In the genomic region with DNA sequence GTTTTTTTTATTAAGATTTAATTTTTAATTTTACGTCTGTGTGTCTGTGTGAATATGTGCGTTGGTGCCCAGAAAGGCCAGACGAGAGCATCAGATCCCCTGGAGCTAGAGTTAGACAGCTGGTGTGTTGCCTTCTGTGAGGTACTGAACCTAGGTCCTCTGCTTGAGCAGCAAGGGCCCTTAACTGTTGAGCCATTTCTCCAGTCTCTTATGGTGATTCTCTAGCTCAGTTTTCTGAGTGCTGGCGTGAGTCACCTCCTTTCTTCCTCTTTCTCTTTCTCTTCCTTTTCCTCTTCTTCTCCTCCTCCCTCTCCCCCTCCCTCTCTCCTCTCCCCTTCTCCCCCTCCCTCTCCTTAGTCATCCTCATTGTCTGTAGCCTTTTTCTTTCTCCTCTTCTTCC, we compare ENCODE assay signal across 24 mouse cellular contexts. TPM values are rescaled to one million over a fixed set of nuclear protein-coding genes. Genes with fewer than 3 reads are reported as not detected.
A peak's percentile ranks its signal among the peaks of the same experiment; 100 is the strongest.
DNase-seq lines count a peak whose midpoint lies in the region; ATAC-seq and TF ChIP-seq lines count a peak whose summit lies in the region.
"Had no signal": no experiment of that assay in that cellular context is flagged by ENCODE, and none has a peak within 500 bp of the region (broad histone marks: within the 10 kb centered on the region; RNA-seq: fewer than 3 reads in every experiment).

No protein-coding gene starts in this region.

- no peaks in the 10 kb centered on the region for H3K27me3 ChIP-seq in heart, embryonic 15.5 days
- no peaks in the 10 kb centered on the region for H3K27me3 ChIP-seq in megakaryocyte, embryonic 14.5 days (replicated peaks)
- no peaks in the 10 kb centered on the region for H3K27me3 ChIP-seq in forebrain, embryonic 16.5 days (replicated peaks; ENCODE audit: control insufficient read depth, insufficient read depth, low read length)
- H3K27me3 ChIP-seq: embryonic facial prominence, embryonic 15.5 days; limb, embryonic 13.5 days had no signal

- H3K4me2 ChIP-seq in heart, embryonic 15.5 days = no peak overlapping the region
- H3K4me2 ChIP-seq in forebrain, embryonic 16.5 days (ENCODE audit: low read length) = no peak overlapping the region
- H3K4me2 ChIP-seq: embryonic facial prominence, embryonic 15.5 days; limb, embryonic 13.5 days had no signal

- TF ChIP-seq POLR2A in bone marrow macrophage, adult 2 months (IDR thresholded peaks at IDR 0.05; ENCODE audit: borderline replicate concordance, low read depth, low read length) = no peak

- WGBS in heart, embryonic 15.5 days = 83% methylated on average over 4 of the region's 4 CpGs
- 84% methylated on average over 4 of the region's 4 CpGs for WGBS in forebrain, embryonic 16.5 days

- H3K27ac ChIP-seq in heart, embryonic 15.5 days = peak overlapping the region; percentile 62
- peak overlapping the region; percentile 68 for H3K27ac ChIP-seq in bone marrow macrophage, adult 2 months (ENCODE audit: insufficient read depth, low read depth, low read length)
- H3K27ac ChIP-seq in forebrain, embryonic 16.5 days (ENCODE audit: low read length) = no peak overlapping the region
- H3K27ac ChIP-seq: embryonic facial prominence, embryonic 15.5 days; forebrain, embryonic 10.5 days; hindbrain, postnatal 0 days; limb, embryonic 13.5 days had no signal

- H3K4me3 ChIP-seq in heart, embryonic 15.5 days = no peak overlapping the region
- H3K4me3 ChIP-seq in bone marrow macrophage, adult 2 months (ENCODE audit: insufficient read depth, low read length) = no peak overlapping the region
- peak overlapping the region; percentile 5 for H3K4me3 ChIP-seq in megakaryocyte, embryonic 14.5 days (replicated peaks)
- no peak overlapping the region for H3K4me3 ChIP-seq in forebrain, embryonic 16.5 days (replicated peaks; ENCODE audit: low read length)
- H3K4me3 ChIP-seq: embryonic facial prominence, embryonic 15.5 days; forebrain, embryonic 10.5 days; limb, embryonic 13.5 days had no signal

- no peaks in the 10 kb centered on the region for H3K9me3 ChIP-seq in heart, embryonic 15.5 days (replicated peaks)
- H3K9me3 ChIP-seq in megakaryocyte, embryonic 14.5 days = no peaks in the 10 kb centered on the region
- no peaks in the 10 kb centered on the region for H3K9me3 ChIP-seq in forebrain, embryonic 16.5 days (ENCODE audit: control insufficient read depth, low read length)
- H3K9me3 ChIP-seq: embryonic facial prominence, embryonic 15.5 days; forebrain, embryonic 10.5 days; limb, embryonic 13.5 days had no signal

- DNase-seq in heart, postnatal 14 days = no peak
- DNase-seq in A20 (ENCODE audit: low read depth, low spot score) = peak; percentile 39
- DNase-seq: B cell, adult 2 months; cerebellum, adult 9-11 months; embryo, embryonic 11 days; heart, postnatal 36 days; kidney, adult 18-20 months; kidney, postnatal 14 days; right cerebral cortex, postnatal 14 days; thymus, postnatal 25 days had no signal

- no peaks in the 10 kb centered on the region for H3K36me3 ChIP-seq in heart, embryonic 15.5 days
- peaks cover 4% of the 10 kb centered on the region for H3K36me3 ChIP-seq in megakaryocyte, embryonic 14.5 days (replicated peaks; ENCODE audit: low read length)
- no peaks in the 10 kb centered on the region for H3K36me3 ChIP-seq in forebrain, embryonic 16.5 days (ENCODE audit: control insufficient read depth, insufficient read depth)
- H3K36me3 ChIP-seq: embryonic facial prominence, embryonic 15.5 days; forebrain, embryonic 10.5 days; limb, embryonic 13.5 days had no signal

- intact Hi-C loops in heart, postnatal 14 days (cut with DNase I) = no loop called here

- no peak for ATAC-seq in heart, embryonic 15.5 days (replicated peaks; ENCODE audit: insufficient number of reproducible peaks, insufficient read depth, low FRiP score, low read depth)
- no peak for ATAC-seq in forebrain, embryonic 16.5 days
- ATAC-seq in frontal cortex, adult (ENCODE audit: low TSS enrichment) = no peak
- ATAC-seq: hindbrain, postnatal 0 days; lung, postnatal 0 days had no signal

- H3K9ac ChIP-seq in heart, embryonic 15.5 days = no peak overlapping the region
- H3K9ac ChIP-seq in forebrain, embryonic 16.5 days (replicated peaks; ENCODE audit: low read depth, low read length) = no peak overlapping the region
- H3K9ac ChIP-seq: embryonic facial prominence, embryonic 15.5 days; limb, embryonic 13.5 days had no signal

- TF ChIP-seq CTCF in bone marrow macrophage, adult 2 months (IDR thresholded peaks at IDR 0.05; ENCODE audit: low read depth, low read length) = no peak

- H3K4me1 ChIP-seq in heart, embryonic 15.5 days (replicated peaks) = peaks cover 33% of the 10 kb centered on the region
- H3K4me1 ChIP-seq in bone marrow macrophage, adult 2 months (ENCODE audit: control insufficient read depth, insufficient read depth, low read length) = peaks cover 28% of the 10 kb centered on the region
- H3K4me1 ChIP-seq in megakaryocyte, embryonic 14.5 days = peaks cover 49% of the 10 kb centered on the region
- H3K4me1 ChIP-seq in forebrain, embryonic 16.5 days (replicated peaks; ENCODE audit: control insufficient read depth, insufficient read depth, low read length) = peaks cover 7% of the 10 kb centered on the region

RNA-seq across cellular contexts. Expression of a gene that starts 27.9 kb away (rescaled TPM):
- polyA plus RNA-seq in heart, embryonic 15.5 days (2015; fragmentation: Nextera tagmentation; extraction: Ambion mirVana) = 9.7 and 10.1 TPM in 2 replicates
- total RNA-seq in heart, postnatal 14 days (2021) = 10 to 100 TPM; 73.5 to 91.5 TPM
- 34.4 and 48.5 TPM in 2 replicates for polyA plus RNA-seq in bone marrow macrophage, adult 2 months (2012; ENCODE audit: insufficient read depth, insufficient read length, missing spikeins)
- polyA plus RNA-seq in megakaryocyte, embryonic 14.5 days (2012; ENCODE audit: insufficient read depth, low replicate concordance) = 0.39 and 0.47 TPM in 2 replicates
- polyA plus RNA-seq in forebrain, embryonic 16.5 days (2015; fragmentation: Nextera tagmentation; extraction: Ambion mirVana) = 6.0 and 6.2 TPM in 2 replicates

RNA-seq across cellular contexts. Expression of a gene that starts 55.3 kb away (rescaled TPM):
- polyA plus RNA-seq in heart, embryonic 15.5 days (2015; fragmentation: Nextera tagmentation; extraction: Ambion mirVana) = 0.18 and 0.21 TPM in 2 replicates
- not detected for total RNA-seq in heart, postnatal 14 days (2021)
- not detected in 2 replicates for polyA plus RNA-seq in bone marrow macrophage, adult 2 months (2012; ENCODE audit: insufficient read depth, insufficient read length, missing spikeins)
- polyA plus RNA-seq in megakaryocyte, embryonic 14.5 days (2012; ENCODE audit: insufficient read depth, low replicate concordance) = not detected in 2 replicates
- 0.25 and 0.51 TPM in 2 replicates for polyA plus RNA-seq in forebrain, embryonic 16.5 days (2015; fragmentation: Nextera tagmentation; extraction: Ambion mirVana)
- total RNA-seq: adrenal gland, adult 18-20 months; gastrocnemius, postnatal 4 days; heart, postnatal 36 days; hindbrain, postnatal 0 days; layer of hippocampus, adult 8-10 months; monocyte, adult 5-6 weeks had no signal
